Mouse (Mus musculus) gastrocnemius, postnatal 14 days (tissue): ENCODE data around the gene Arid5b. TPM values are rescaled to one million over a fixed set of nuclear protein-coding genes. Genes with fewer than 3 reads are reported as not detected.
"Not testable (repeated sequence)": the region's sequence is repeated elsewhere in the genome, so short reads cannot be mapped to it uniquely, and the experiment has no call there.

Experiments used
- DNase-seq: peaks from one replicate; pipeline ENCODE4 v3.0.0; 2021; ENCODE audit warnings: mixed read lengths
- intact Hi-C: fragments of 180-260 bp; cut with DNase I; formaldehyde crosslinking; loops from one replicate; pipeline ENCODE4 v1.15.1; 2025; ENCODE audit warnings: low total_unique reads
- total RNA-seq, 2 experiments: library from RNA; stranded (reverse); gene quantifications; 2 replicates each; pipeline ENCODE4 v1.2.3; 2021

The Arid5b gene
- total RNA-seq, 2 experiments from 2014 or later, result 16.9 to 21.5 TPM

GRCm38 (mm10) chr10:68104481-68104880, 174.1 kb downstream of the Arid5b start:
- intact Hi-C loops, result no loop called here
- no peak for DNase-seq

- peak; percentile 49 for DNase-seq
Measured at GRCm38 (mm10) chr10:68103988-68104387, 174.6 kb downstream of the Arid5b start.

GRCm38 (mm10) chr10:68103078-68103855, 175.3 kb downstream of the Arid5b start:
- DNase-seq, result no peak
- intact Hi-C loops, result no loop called here

More at GRCm38 (mm10) chr10:68103988-68104387, 174.6 kb downstream of the Arid5b start:
- intact Hi-C loops, result no loop called here

GRCm38 (mm10) chr10:68102566-68102965, 176.0 kb downstream of the Arid5b start:
- peak; percentile 51 for DNase-seq
- intact Hi-C loops, result no loop called here

GRCm38 (mm10) chr10:68101251-68101650, 177.3 kb downstream of the Arid5b start:
- no peak for DNase-seq
- intact Hi-C loops, result no loop called here

- intact Hi-C loops, result no loop called here
- no peak for DNase-seq
Measured at GRCm38 (mm10) chr10:68100506-68100905, 178.0 kb downstream of the Arid5b start.

GRCm38 (mm10) chr10:68099801-68100200, 178.7 kb downstream of the Arid5b start:
- DNase-seq, intact Hi-C loops: not testable (repeated sequence)

- DNase-seq, result no peak
- intact Hi-C loops, result no loop called here
Measured at GRCm38 (mm10) chr10:68097821-68098675, 180.5 kb downstream of the Arid5b start.

- no peak for DNase-seq
- intact Hi-C loops, result no loop called here
Measured at GRCm38 (mm10) chr10:68096395-68096794, 182.1 kb downstream of the Arid5b start.

- intact Hi-C loops, result no loop called here
- no peak for DNase-seq
Measured at GRCm38 (mm10) chr10:68095136-68095535, 183.4 kb downstream of the Arid5b start.

GRCm38 (mm10) chr10:68093496-68093895, 185.0 kb downstream of the Arid5b start:
- DNase-seq, result no peak
- intact Hi-C loops, result no loop called here

GRCm38 (mm10) chr10:68091840-68092239, 186.7 kb downstream of the Arid5b start:
- no peak for DNase-seq
- intact Hi-C loops, result no loop called here

GRCm38 (mm10) chr10:68091011-68091410, 187.5 kb downstream of the Arid5b start:
- DNase-seq, result no peak
- intact Hi-C loops, result no loop called here

GRCm38 (mm10) chr10:68090544-68090943, 188.0 kb downstream of the Arid5b start:
- no peak for DNase-seq
- intact Hi-C loops, result no loop called here

- DNase-seq, result peak; percentile 80
- intact Hi-C loops, result no loop called here
Measured at GRCm38 (mm10) chr10:68090197-68090535, 188.4 kb downstream of the Arid5b start.

- no peak for DNase-seq
- intact Hi-C loops, result no loop called here
Measured at GRCm38 (mm10) chr10:68089435-68090196, 188.9 kb downstream of the Arid5b start.

- intact Hi-C loops, result no loop called here
- no peak for DNase-seq
Measured at GRCm38 (mm10) chr10:68087722-68088121, 190.8 kb downstream of the Arid5b start.

GRCm38 (mm10) chr10:68086973-68087372, 191.6 kb downstream of the Arid5b start:
- DNase-seq, result no peak
- intact Hi-C loops, result no loop called here

- intact Hi-C loops, result no loop called here
Measured at GRCm38 (mm10) chr10:68085574-68085973, 193.0 kb downstream of the Arid5b start.

GRCm38 (mm10) chr10:68081712-68082111, 196.8 kb downstream of the Arid5b start:
- intact Hi-C loops, result no loop called here
- no peak for DNase-seq

More at GRCm38 (mm10) chr10:68085574-68085973, 193.0 kb downstream of the Arid5b start:
- no peak for DNase-seq
